Mouse (Mus musculus) frontal cortex, postnatal 36 days (tissue): ENCODE data around the gene Atad5.
"Not testable (repeated sequence)": the region's sequence is repeated elsewhere in the genome, so short reads cannot be mapped to it uniquely, and the experiment has no call there.

Source experiments
- DNase-seq, 2 experiments: peaks; one replicate each; pipeline ENCODE4 v3.0.0; 2022; ENCODE audit warnings: low spot score in 2 of 2

Gene Atad5

DNA sequence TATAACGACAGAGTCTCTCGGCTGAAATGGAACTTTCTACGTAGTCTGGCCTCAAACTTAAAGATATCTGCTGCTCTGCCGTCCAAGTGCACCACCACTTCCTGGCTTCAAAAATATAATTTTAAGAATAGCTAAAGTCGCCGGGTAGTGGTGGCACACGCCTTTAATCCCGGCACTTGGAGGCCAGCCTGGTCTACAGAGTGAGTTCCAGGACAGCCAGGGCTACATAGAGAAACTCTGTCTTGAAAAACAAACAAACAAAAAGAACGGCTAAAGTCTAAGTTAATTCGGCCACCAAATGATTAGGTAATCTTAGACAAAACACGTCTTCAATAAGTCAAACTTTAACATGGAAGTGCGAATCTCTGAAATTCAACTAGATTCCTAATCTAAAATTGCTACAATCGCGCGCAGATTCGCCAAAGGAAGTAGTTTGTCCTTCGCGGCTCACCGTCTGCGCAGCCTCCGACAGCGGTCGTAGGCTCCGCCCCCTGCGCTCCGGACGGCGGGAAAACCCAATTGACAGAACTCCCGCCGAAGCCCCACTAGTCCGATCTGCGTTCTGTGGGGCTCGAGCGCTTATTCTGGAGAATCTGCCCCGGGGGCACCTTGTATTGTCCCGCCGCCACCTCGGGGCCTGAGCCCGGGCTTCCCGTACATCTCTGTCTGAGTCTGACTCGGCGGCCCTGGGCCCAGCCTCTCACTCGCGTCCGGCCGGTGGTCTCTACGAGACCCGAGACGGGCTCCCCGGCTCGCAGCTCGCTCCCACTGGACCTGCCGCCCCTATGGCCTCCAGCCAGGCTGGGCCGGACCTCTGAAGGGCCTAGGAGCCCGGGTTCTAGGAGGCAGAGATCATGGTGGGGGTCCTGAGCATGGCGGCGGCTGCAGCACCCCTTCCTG, at the start of gene Atad5:
Gene Atad5 (plus strand): TSS at position 484 of the 900 bp plus-strand sequence.
- peak; percentile 85 to 87 for DNase-seq

DNA sequence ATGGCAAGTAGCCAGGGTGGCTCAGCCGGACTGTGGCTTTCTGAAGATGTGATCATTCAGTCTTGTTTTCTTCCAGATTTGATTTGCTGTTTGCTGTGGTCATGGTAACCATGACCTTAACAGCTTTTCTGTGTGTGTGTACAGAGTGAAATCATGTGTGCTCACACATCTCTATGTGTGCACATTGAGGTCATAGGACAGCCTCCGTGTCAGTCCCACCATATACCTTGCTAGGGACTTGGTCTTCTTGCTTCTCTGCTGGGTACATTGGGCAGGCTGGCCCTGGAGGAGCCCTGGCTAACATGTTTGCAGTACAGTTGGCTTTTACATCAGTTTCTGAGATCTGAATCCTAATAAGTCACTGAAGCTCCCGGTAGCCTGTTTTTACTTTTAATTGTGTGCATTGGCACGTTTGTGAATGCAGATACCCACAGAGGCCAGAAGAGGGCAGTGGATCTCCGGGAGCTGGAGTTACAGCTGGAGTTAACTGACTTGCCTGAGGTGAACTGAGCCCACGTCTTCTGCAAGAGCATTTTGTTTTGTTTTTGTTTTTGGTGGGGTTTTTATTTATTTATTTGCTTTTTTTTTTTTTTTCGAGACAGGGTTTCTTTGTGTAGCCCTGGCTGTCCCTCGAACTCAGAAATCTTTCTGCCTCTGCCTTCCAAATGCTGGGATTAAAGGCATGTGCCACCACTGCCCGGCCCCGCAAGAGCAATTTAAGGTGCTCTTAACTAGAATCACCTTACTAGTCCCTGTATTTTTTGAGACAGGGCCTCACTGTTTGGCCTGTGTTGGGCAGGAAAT, 46.4 kb upstream of the Atad5 start:
- DNase-seq, result peak; percentile 11 to 21

DNA sequence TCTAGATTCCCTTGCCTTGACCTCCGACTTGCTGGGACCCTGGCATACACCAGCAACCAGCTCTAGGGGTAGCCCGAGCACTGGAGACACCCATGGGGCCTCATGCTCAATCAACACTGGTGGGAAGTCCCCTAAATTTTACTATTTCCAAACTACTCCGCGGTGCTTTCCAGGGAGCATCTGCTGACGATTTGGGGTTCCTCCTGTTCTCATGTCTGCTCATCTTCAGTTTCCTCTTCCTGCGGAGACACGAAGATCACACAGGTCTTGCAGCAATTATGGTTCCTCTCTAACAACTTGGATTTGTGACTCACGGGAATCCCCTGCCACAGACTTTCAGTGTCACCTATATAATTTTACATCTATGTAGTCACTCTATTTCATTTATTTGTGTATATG, 45.8 kb upstream of the Atad5 start:
- no peak for DNase-seq

DNA sequence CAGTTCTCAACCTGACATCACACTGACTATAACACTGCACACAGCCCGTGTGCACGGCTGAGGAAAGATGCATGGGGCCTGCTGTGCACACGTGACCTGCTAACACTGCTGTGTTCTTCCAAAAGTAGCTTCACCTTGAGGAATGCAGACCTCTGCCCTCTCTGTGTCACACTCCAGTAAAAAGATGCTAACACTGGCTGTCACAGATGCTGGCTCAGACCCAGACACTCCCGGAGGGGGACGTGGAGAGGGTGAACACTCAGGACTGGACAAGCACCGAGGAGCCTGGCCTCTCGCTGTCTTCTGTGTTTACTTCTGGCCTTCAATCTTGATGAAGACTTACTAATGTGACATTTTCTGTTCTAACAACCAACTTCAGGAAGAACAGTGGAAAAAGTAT, 42.3 kb upstream of the Atad5 start:
- DNase-seq, result no peak

DNA sequence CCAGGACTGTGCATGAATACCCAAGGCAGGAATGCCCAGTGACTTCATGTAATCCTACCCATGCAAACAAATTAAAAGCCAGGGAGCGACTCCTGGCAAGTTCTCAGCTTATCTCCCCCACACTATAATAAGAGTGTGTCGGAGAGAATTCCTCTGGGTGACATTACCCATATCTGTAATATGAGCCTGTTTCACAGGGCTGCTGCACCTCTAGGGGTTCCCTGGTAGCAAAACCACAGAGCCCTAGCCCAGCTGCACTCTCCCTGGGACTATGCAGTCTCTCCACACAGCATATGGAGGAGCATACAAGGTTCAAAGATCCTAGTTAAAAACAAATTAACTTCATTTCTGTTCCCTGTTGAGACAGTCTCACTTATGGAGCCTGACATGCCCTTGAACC, 39.1 kb upstream of the Atad5 start:
- no peak for DNase-seq

DNA sequence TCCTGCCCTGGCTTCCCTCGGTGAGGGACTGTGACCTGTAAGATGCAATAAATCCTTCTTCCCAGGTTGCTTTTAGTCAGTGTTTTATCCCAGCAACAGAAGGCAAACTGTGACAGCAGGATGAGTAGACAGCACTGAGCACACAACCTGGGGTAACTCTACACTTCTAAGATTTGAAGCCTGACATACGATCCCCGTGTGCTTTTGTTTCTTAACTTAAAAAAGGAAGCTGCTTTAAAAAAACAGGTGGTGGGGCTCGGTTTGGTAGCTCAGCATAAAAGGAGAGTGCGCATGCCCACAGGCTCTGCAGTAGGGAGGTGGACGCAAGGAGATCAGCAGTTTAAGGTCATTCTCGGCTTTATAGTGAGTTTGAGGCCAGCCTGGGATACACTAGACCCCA, 36.7 kb upstream of the Atad5 start:
- no peak for DNase-seq

DNA sequence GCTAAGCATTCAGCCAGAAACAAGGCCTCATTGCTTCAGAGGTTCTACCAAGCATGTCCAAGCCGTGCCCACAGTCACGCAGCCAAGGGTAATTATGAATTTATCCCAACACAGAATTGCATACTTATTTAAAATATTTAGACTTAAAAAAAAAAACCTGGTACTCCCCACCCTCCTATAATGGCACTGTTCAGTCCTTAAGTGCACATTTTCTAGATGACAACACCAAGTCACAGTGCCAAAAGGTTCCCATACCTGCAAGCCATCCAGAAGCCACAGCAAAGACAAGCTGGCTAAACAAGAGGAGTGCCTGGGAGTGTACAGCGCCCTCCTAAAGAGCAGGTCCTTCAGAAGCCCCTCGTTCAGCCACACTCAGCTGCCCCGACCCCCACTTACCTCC, 36.0 kb upstream of the Atad5 start:
- DNase-seq, result no peak

DNA sequence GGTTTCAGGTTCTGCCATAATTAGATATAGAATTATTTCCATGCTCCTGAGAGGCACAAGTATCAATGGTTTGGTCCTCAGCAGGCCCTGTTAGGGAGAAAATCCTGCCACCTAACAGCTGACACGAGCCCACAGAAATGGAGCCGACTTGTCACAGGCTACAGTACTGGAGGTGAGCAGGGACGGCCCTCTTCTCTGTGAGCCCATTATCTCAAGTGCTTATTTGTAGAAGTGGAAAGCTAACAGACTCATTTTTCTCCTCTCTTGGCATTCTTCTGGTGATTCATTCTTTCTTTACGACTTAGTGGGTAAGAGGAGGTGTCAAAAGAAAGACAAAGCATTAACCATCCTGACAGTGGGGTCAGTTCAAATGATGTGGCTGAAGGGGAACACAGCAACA, 34.5 kb upstream of the Atad5 start:
- DNase-seq, result no peak

DNA sequence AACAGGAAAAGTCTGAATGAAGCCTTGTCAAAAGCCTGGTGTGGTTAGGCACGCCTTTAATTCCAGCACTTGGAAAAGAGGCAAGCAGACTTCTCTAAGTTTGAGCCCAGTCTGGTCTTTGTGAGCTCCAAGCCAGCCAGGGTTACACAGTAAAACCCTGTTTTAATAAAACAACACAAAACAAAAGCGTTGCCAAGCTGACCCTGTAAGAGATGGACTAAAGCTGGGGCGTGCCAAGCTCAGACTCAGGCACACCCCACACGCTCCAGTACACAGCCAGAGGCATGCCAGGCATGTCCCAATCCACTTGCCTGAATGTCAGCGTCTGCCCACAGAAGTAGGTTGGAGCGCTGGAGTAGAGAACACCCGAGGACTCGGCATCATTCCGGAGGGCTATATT, 33.1 kb upstream of the Atad5 start:
- DNase-seq, result no peak

DNA sequence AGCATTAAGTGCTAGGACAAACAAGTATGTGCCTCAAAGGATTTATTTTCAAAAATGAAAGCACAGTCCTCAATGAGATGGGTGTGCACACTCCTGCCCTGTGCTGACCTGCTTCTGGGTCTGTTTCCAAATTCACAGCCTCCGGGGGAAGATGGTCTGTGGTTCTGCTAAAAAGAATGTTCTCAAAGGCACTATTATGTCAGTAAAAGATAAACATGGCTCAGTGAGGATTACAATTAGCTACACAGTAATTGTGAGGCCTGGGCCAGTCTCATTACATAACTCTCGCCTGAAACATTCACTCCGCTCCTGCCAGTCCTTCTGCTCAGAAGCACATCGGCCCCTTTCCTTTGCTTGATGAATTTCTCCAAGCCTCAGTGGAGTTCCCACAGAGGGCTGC, 27.0 kb upstream of the Atad5 start:
- DNase-seq, result peak; percentile 11 to 40

DNA sequence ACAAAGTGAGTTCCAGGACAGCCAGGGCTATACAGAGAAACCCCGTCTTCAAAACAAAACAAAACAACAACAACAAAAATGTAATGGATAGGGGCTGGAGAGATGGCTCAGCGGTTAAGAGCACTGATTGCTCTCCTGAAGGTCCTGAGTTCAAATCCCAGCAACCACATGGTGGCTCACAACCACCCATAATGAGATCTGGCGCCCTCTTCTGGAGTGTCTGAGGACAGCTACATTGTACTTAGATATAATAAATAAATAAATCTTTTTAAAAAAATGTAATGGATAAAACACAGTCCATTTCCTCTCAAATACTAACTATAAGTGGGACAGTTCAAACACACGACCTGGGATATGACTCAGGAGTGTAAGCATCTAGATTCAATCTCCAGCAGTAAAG, 22.8 kb upstream of the Atad5 start:
- not testable (repeated sequence) for DNase-seq

DNA sequence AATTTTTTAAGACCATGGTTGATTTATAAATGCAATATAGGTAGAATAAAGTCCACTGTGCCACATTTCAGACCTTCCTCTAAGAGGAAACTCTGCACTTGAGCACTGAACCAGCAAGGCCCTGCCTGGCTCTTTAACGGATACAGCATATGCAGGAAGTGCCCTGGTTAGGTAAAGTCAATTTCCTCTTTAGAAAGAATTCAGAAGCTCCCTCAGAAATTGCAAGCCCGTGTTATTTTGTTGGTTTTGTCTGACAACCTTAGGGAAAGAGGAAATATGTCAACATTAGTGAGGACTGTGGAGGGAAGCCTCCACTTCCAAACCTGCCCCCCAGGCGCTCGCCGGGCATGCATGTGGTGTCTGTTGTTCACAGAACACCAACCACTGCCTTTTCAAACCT, 21.6 kb upstream of the Atad5 start:
- DNase-seq, result no peak

DNA sequence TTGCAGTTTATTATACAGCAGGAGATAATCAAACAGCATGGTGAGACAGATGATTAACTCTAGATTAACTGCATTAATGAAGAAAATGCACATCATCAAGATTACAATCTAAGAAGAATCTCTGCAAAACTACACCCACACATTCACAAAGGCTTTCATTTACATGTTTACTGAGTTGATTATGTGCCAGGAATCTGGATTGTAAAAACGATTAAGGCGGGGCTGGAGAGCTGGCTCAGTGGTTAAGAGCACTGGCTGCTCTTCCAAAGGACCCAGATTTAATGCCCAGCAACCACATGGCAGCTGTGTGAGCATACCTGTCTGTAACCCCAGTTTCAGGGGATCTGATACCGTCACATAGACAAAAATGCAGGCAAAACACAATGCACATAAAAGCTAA, 19.4 kb upstream of the Atad5 start:
- DNase-seq, result no peak

DNA sequence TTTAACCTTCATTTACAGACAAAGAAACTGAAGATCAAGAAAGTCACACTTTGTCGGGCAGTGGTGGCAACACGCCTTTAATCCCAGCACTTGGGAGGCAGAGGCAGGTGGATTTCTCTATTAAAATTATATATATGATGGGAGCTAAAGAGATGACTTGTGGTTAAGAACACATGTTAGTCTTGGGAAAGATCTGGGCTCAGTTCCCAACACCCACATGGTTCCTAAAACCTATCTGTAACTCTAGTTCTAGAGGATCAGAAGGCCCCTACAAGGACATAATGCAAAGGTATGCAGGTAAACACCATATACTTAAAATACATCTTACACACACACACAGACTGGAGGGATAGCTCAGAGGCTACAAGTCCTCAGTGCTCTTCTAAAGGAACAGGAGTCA, 18.2 kb upstream of the Atad5 start:
- DNase-seq, result no peak

DNA sequence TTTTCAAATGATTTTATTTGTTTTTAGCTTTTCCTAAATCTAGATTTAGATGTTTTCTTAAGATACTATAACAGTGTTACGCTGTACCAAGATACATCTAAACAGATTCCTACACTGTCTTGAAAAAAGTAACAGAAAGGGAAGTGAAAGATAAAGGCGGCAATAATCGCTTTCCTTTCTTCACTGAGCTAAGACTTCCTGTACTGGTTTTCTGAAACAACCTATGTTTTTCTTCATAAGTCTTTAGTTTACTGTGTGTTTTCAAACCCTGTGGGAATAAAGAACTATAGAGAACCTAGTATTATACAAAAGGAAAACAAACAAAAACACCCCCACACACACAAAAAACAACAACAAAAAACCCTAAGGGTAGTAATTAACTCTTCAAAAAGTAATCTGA, 16.8 kb upstream of the Atad5 start:
- no peak for DNase-seq

DNA sequence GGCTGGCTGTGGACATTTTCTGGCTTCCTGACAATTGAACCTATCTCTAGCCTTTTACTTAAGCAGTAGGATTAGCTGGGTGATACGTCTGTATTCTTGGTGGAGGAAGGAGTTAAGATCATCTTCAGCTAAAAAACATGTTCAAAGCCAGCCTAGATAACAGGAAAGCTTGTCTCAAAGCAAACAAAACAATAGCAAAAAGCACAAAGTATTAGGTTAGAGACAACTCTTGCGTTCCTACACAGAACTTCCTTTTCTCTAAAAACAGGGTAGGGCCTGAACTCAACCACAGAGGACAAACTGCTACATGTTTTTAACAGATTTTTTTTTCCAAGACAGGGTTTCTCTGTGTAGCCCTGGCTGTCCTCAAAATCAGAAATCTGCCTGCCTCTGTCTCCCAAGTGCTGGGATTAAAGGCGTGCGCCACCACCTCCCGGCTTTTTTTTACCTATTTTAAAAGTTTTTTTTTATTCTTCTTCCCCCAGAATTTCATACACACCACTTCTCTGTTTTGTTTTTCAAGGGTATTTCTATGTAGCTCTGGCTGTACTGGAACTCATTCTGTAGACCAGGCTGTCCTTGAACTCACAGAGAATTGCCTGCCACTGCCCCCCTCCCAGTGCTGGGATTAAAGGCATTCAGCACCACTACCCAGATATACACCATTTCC, 13.5 kb upstream of the Atad5 start:
- DNase-seq, result no peak

DNA sequence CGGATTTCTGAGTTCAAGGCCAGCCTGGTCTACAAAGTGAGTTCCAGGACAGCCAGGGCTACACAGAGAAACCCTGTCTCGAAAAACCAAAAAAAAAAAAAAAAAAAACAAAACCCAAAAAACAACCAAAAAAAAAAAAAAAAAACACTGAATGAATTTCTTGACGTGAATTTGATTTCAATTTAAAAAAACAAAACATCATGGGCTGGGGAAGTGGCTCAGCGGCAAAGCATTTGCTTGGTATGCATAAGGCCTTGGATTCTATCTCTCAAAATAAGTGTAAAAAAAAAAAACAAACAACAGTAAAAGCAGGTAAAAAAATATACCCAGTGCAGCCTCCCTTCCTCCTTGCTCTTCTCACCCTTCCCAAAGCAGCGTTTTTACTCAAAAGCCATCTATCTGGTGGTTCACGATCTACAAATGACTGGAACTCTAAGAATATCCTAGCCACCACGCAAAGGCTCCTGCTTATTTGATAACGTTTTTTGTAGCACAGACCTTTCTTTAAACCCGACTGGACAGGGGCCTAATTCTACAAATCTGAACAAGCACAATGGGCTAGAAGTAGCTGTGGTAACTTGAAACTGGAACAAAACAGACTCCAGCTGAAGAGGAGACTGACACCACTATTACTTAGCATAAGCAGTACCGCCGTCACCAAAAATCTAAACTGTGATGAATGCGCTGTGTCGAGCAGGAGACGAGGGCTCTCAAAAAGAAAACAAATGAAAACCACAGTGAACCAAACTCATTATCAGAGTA, 11.2 kb upstream of the Atad5 start:
- DNase-seq, result no peak

DNA sequence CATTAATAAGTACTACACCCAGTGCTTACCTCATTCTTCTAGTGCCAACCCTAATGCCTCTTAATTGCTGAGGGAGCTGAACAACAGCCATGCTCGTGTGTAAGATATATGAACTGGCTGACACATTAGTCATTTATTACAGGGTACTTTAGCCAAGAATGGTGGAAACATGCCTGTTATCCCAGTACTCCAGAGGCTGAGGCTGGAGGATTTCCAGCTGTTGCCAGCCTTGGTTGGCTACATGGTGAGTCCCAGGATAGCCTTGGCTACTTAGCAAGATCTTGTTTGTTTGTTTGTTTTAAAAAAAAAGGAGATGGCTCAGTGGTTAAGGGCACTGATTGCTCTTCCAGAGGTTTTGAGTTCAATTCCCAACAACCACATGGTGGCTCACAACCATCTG, 10.4 kb upstream of the Atad5 start:
- no peak for DNase-seq

DNA sequence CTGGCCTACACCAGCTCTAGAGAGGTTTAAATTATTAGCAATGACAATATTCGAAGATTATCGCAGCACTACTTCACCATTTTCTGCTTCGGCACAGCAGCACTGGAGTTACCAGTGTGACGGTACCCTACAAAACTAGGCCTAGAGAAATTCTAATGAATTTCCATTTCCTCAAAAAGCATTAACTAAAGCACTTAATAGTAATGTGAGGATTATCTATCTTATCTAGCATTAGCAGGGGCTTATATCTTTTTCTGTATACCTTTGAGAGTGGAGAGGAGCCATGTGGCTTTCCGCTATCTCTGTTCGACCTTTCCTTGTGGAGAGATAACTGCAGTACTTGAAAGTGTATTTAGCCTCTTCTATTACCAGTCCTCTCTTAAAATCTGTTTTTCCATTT, 9.4 kb upstream of the Atad5 start:
- DNase-seq, result no peak

DNA sequence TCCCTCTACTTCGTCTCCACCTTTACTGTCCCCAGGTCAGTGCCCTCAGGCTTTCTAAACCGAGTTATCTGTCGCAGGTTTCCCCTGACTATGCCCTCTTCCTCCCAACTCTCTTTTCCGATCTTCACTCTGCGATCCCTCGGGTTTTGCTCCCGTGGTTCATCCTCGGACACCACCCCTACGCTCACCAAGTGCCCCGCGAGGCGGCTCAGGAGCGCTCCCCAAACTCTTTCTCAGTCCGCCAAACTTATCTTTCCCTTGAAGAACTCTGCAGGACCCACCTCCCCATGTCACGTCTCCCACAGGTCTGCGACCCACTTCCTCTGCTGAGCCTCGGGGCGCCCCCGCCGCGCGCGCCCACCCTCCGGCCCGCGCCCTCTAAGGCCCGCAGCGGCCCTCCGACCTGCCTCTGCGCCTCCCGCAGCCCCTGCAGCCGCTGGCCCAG, 8.8 kb upstream of the Atad5 start:
- DNase-seq, result no peak

DNA sequence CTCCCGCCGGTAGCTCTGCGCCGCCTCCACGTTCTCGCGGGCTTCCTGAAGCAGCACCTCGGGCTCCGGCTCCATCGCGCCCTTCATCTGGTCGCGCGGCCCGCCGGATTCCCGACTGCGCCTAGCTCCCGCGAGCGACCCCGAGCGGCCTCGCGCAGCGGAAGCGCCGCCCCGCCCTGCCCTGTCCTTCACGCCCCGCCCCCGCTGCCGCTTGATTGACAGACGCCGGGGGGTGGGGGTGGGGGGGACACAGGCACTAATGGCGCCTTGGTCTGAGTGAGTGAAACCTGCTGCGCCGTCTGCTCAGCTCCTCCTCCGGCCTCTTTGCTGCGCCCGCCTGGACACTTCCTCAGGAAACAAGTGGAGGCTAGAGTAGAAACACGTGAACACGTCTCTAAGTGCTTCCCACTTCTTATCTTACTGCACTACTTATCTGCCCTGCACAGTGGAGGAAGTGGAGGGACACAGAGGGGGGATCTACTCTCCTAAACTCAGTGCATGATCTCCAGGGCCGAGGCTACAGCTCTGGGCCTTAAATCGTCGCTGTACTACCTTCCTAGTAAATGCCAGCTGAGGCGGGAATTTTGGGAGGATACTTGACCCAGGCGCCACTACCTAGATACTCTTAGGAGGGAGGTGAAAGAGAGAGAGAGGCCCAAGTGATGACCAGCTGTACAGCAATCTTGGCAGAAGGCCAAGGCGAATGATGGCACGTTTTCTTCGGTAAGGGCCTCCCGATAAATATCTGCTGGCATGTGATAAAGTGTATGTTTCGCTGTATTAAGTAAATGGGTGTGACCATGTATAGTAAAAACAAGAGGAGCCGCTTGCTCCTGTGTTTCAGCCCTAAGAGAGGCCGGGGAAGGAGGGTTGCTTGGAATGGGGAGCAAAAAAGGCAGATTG, 8.1 kb upstream of the Atad5 start, which contains the start of gene Crlf3:
Gene Crlf3 (minus strand): TSS at position 166 of the 903 bp plus-strand sequence.
- peak; percentile 83 to 86 for DNase-seq
